Mouse (Mus musculus) E14TG2a.4 (cell line): ENCODE results near the gene Tacc2.

Experiments used
- H3K27me3 ChIP-seq: 2 replicates; pipeline ENCODE4 v1.6.1; 2014; ENCODE audit warnings: low read length, control low read depth; ENCODE audit not compliant: insufficient read depth
- H3K36me3 ChIP-seq: 2 replicates; pipeline ENCODE4 v1.6.1; 2014; ENCODE audit warnings: low read length, control low read depth; ENCODE audit not compliant: insufficient read depth
- H3K4me1 ChIP-seq: replicated peaks from 2 replicates; pipeline ENCODE4 v1.6.1; 2014; ENCODE audit warnings: low read depth, low read length, control low read depth
- H3K4me3 ChIP-seq: replicated peaks from 2 replicates; pipeline ENCODE4 v1.5.1; 2014; ENCODE audit warnings: mild to moderate bottlenecking, low read length
- H3K9me3 ChIP-seq: 2 replicates; pipeline ENCODE4 v1.6.1; 2014; ENCODE audit warnings: low read length, control low read depth
- CTCF ChIP-seq: conservative IDR thresholded peaks from 2 replicates; pipeline ENCODE4 v1.5.1; 2014; ENCODE audit warnings: low read length
- NANOG ChIP-seq: IDR thresholded peaks from 2 replicates; pipeline ENCODE4 v1.6.1; 2014; ENCODE audit warnings: borderline replicate concordance, low read length, mixed read lengths
- POU5F1 ChIP-seq: IDR thresholded peaks from 2 replicates; pipeline ENCODE4 v1.6.1; 2014; ENCODE audit warnings: low read length, borderline replicate concordance

Gene Tacc2

DNA sequence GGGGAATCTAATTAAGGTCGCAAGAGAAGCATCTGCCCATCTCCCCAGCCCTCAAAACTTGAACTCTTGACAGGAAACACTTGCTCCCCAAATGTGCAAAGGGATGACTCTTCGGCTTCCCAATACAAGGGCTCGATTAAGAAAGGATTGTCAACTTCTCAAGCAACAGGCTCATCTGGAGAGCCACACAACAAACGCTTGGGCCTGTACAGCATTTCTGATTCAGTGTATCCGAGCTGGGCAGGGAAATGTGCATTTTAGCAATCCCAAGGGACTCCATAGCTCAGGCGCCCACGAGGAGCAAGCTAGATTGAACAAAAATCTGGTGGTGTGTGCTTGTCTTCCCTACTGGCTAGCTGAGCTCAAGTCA, 30.8 kb upstream of the Tacc2 start:
- no peaks in the 10 kb centered on the region for H3K27me3 ChIP-seq
- peaks cover 53% of the 10 kb centered on the region for H3K4me1 ChIP-seq
- peaks cover 45% of the 10 kb centered on the region for H3K36me3 ChIP-seq
- TF ChIP-seq CTCF (no peak), POU5F1 (no peak), NANOG (no peak)
- H3K4me3 ChIP-seq = peak overlapping the region; percentile 91
- no peaks in the 10 kb centered on the region for H3K9me3 ChIP-seq

DNA sequence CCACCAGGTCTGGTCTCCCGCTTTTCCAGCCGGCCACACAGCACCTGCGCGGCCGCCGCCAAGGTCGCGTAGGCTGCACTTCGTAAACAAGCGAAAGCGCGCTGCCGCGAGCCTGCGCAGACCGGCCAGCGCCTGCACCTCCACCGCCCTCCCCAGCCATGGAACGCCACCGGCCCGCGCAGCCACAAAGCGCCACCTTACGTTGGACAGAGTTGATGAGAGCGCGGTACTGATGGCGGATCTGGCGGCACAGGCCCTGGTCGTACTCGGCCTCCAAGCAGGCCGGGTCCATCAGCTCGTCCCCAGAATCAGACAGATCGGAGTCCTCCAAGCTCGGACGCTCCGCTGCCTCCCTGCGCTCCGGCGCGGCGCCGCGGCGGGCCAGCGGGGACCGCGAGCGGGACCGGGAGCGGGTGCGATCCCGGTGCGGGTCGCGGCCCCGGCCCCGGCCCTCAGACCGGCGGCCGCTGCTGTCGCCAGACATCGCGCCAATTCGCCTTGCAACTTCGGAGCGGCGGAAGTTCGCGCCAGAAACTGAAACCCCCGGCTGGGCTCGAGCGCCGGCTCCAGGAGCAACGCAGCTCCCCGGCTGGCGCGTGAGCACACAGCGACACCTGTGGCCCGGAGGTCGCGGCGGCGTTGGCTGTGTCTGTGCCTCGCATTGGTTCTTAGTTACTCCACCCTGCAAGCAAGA, 30.3 kb upstream of the Tacc2 start:
- Histone ChIP-seq H3K27me3 (peaks cover 4% of the 10 kb centered on the region; the same call in 1 of the 2 replicates), H3K4me3 (peak overlapping the region; percentile 91), H3K36me3 (peaks cover 40% of the 10 kb centered on the region), H3K9me3 (no peaks in the 10 kb centered on the region), H3K4me1 (peaks cover 51% of the 10 kb centered on the region)
- TF ChIP-seq POU5F1 = no peak
- TF ChIP-seq NANOG = no peak
- TF ChIP-seq CTCF = no peak

DNA sequence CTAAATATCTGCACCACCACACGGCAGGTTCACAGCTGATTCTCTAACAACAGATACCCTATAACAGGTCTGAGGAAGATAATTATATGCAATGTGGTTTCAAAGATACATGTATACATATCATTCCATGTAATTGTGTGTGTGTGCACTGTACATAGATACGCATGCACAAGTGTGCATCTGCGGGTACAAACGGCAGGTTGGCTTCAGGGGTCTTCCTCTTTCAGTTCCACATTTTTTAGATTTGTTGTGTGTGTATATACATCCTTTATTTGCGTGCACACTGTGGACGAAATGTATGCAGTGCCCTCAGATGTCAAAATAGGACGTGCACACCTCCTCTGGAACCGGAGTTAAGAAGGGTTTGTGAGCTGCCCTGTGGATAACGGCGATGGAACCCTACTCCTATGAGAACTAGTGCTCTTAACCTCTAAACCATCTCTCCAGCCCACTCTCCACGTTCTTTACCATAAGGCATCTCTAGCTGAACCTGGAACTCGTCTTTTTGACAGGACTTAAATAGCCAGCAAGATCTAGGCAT, 29.5 kb upstream of the Tacc2 start:
- peaks cover 52% of the 10 kb centered on the region for H3K4me1 ChIP-seq
- peak overlapping the region; percentile 91 for H3K4me3 ChIP-seq
- H3K36me3 ChIP-seq = peaks cover 32% of the 10 kb centered on the region
- TF ChIP-seq POU5F1 (no peak), CTCF (no peak), NANOG (no peak)
- peaks cover 5% of the 10 kb centered on the region; the same call in 1 of the 2 replicates for H3K27me3 ChIP-seq
- H3K9me3 ChIP-seq = no peaks in the 10 kb centered on the region

DNA sequence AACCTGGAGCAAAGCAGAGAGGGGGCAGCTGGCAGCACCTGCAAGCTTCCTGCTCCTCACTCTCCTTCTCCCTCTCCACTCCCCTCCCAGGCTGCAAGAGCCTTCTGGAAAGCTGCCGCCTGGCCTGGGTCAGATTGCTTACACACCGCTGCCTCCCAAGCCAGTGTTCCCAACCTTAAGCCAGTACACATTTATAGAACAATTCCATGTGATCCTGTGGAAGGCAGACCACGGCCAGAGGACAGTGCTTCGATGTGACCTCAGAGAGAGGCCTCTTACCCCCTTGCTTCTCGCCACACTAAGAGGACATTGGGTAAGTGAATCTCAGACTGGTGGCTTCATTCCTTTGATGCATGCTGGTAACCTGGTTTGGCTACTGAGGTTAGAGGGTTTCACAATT, 24.5 kb upstream of the Tacc2 start:
- Histone ChIP-seq H3K36me3 (no peaks in the 10 kb centered on the region), H3K4me3 (no peak overlapping the region), H3K9me3 (no peaks in the 10 kb centered on the region), H3K27me3 (peaks cover 36% of the 10 kb centered on the region), H3K4me1 (peaks cover 15% of the 10 kb centered on the region)
- TF ChIP-seq NANOG = no peak
- no peak for TF ChIP-seq POU5F1

DNA sequence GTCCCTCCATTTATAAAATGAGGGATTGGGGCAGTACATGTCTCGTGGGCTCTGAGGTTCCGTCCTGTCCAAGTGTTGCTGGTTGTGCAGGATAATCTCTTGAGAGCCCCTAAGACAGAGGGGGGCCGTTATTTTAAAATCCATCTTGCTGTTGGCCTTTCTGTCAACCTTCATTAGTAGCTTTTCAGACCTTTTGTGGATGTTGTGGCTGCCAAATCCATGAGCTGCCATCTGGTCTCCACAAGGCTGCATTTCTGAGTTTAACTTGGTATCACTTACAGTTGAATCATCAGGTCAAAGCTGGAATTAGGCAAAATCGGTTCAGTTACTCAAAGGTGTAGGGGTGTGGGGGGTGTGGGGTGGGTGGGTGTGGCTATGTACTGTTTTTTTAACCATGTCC, 23.9 kb upstream of the Tacc2 start:
- TF ChIP-seq NANOG = no peak
- TF ChIP-seq CTCF = no peak
- no peak for TF ChIP-seq POU5F1
- Histone ChIP-seq H3K36me3 (no peaks in the 10 kb centered on the region), H3K4me3 (no peak overlapping the region), H3K4me1 (peaks cover 12% of the 10 kb centered on the region), H3K27me3 (peaks cover 36% of the 10 kb centered on the region), H3K9me3 (no peaks in the 10 kb centered on the region)

DNA sequence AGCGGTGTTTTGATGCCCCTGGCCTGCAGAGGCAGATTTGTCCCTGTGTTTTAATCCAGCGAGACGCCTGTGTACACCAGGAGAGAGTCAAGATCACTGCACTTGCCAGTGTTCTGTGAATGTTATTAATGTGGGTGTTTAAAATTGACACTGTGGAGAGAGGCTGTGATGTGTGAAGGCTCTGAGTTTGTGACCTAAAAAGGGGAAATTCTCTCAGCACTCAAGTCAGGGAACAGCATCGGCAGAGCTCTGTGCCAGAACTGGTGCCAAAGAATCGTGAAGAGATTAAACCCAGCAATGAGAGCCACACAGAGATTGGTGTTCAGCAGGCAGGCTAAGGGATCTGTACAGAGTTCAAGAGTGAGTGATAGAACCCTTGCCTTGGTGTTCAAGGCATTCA, 21.6 kb upstream of the Tacc2 start:
- Histone ChIP-seq H3K9me3 (no peaks in the 10 kb centered on the region), H3K36me3 (no peaks in the 10 kb centered on the region), H3K4me1 (peaks cover 12% of the 10 kb centered on the region), H3K4me3 (no peak overlapping the region), H3K27me3 (peaks cover 36% of the 10 kb centered on the region)
- TF ChIP-seq CTCF = no peak

DNA sequence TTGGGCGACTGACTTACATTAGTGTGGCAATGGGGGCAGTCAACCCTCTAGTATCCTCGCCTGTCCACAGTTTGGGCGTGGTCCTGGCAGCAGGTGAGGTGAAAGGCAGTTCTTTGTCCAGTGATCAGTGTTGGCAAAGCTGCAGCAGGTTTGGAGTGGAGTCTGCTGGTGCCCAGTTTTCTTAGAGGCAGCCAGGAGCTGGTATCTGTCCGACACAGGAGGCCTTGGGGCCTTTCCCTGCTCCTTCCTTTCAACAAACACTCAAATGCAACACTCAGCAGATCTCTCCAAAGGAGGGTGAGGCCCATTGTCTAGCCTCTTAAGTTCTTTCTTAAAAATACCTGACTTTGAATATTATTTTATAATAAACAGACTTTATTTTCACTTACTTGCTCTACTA, 18.6 kb upstream of the Tacc2 start:
- TF ChIP-seq CTCF (no peak), POU5F1 (no peak), NANOG (no peak)
- H3K36me3 ChIP-seq = no peaks in the 10 kb centered on the region

DNA sequence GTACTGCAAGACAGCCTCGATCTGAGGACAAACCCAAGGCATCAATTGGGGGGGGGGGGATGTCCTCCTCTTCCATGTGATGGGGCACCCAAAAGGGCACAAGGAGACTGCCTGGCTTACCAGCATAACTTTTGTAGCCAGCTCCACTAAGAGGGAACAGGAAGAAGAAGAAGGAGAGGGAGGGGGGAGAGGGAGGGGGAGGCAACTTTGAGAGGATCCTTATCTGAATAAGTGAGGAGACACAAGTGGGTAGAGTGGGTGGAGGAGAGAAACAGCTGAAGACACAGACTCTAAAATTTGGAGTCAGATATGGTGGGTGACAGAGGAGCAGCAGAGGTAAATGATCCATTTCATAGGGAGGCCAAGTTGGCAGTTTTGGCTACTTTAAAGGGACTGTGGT, 16.3 kb upstream of the Tacc2 start:
- TF ChIP-seq CTCF = no peak
- no peak for TF ChIP-seq NANOG
- TF ChIP-seq POU5F1 = no peak
- no peaks in the 10 kb centered on the region for H3K36me3 ChIP-seq
- peaks cover 5% of the 10 kb centered on the region; the same call in 1 of the 2 replicates for H3K27me3 ChIP-seq
- H3K9me3 ChIP-seq = no peaks in the 10 kb centered on the region
- no peaks in the 10 kb centered on the region; the same call in 1 of the 2 replicates for H3K4me1 ChIP-seq
- H3K4me3 ChIP-seq = no peak overlapping the region

More for the DNA sequence above, 18.6 kb upstream of the Tacc2 start:
- Histone ChIP-seq H3K9me3 (no peaks in the 10 kb centered on the region), H3K27me3 (peaks cover 28% of the 10 kb centered on the region), H3K4me3 (no peak overlapping the region), H3K4me1 (no peaks in the 10 kb centered on the region; the same call in 1 of the 2 replicates)

DNA sequence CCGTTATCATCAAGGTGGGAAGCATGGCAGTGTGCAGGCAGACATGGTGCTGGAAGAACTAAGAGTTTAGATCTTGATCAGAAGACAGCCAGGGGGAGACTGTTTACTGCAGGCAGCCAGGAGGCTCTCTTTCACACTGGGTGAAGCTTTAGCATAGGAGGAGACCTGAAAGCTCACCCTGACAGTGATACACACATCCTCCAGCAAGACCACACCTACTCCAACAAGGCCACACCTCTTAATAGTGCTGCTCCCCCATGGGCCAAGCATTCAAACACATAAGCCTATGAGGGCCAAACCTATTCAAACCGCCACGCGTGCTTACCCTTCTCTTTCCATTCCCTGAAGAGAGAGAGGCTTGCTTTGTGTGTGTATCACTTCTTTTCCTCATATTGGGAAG, 14.0 kb upstream of the Tacc2 start:
- Histone ChIP-seq H3K27me3 (peaks cover 4% of the 10 kb centered on the region; the same call in 1 of the 2 replicates), H3K4me3 (no peak overlapping the region), H3K36me3 (no peaks in the 10 kb centered on the region), H3K4me1 (no peaks in the 10 kb centered on the region; the same call in 1 of the 2 replicates), H3K9me3 (no peaks in the 10 kb centered on the region)
- TF ChIP-seq CTCF = no peak
- no peak for TF ChIP-seq NANOG
- TF ChIP-seq POU5F1 = no peak
